Mouse (Mus musculus): ENCODE data around the gene Asb2. TPM values are rescaled to one million over a fixed set of nuclear protein-coding genes. Genes with fewer than 3 reads are reported as not detected.

Asb2 gene
- polyA plus RNA-seq, 1 experiment from 2014 or later: 22.0 TPM

DNA sequence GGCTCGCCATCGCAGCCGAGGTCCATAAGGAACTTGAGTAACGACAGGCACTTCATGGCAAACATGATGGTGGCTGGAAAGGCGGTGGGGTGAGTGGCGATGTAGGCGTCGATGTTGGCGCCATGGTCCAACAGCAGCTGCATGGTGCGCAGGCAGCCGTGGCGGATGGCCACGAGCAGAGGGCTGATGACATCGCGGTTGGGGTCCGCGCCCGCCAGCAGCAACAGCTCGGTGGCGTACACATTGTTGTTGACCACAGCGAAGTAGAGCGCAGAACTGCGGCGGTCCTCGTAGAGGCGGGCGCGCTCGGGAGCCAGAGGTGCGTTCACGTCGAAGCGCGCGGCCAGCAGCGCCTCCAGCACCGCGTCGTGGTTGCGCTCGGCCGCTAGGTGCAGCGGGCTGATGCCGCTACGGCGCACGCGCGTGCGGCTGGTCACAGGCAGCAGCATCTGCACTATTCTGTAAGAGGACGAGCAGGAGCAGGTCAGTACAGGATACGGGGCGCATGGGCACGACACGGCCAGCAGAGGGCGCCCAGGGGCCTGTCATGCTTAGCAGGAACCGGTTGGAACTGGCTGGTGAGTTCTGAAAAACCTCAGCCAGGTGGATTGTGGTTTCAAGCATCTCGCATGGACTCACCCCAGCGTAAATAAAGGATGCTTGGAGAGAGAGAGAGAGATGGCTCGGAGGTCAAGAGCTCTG, 30.5 kb downstream of the Asb2 start:
- WGBS: 11% methylated on average over 36 of the region's 60 CpGs
- H3K4me3 ChIP-seq (ENCODE audit: low read depth, low read length): peak overlapping the region; percentile 39
- no peaks in the 10 kb centered on the region for H3K36me3 ChIP-seq (ENCODE audit: control insufficient read depth, insufficient read depth, low read length)
- peak overlapping the region; percentile 65 for H3K4me2 ChIP-seq (ENCODE audit: low read depth, low read length)
- H3K9me3 ChIP-seq (ENCODE audit: control insufficient read depth, low read length): no peaks in the 10 kb centered on the region
- no peak overlapping the region for H3K27ac ChIP-seq (replicated peaks; ENCODE audit: low read depth, low read length)
- H3K9ac ChIP-seq (ENCODE audit: low read depth, low read length): peak overlapping the region; percentile 42
- peaks cover 9% of the 10 kb centered on the region; the same call in 1 of the 2 replicates for H3K27me3 ChIP-seq (replicated peaks; ENCODE audit: control insufficient read depth, insufficient read depth, low read length)
- peak; percentile 97 for ATAC-seq (ENCODE audit: low read depth)
- peak; percentile 95 for DNase-seq (ENCODE audit: low spot score)
- H3K4me1 ChIP-seq (ENCODE audit: control insufficient read depth, insufficient read depth, low read length): no peaks in the 10 kb centered on the region; the same call in 1 of the 2 replicates

- H3K36me3 ChIP-seq (ENCODE audit: control insufficient read depth, insufficient read depth, low read length): no peaks in the 10 kb centered on the region
- DNase-seq (ENCODE audit: low spot score) (no peak), ATAC-seq (ENCODE audit: low read depth) (no peak)
- no peak overlapping the region for H3K4me2 ChIP-seq (ENCODE audit: low read depth, low read length)
- H3K4me3 ChIP-seq (ENCODE audit: low read depth, low read length): no peak overlapping the region
- H3K9ac ChIP-seq (ENCODE audit: low read depth, low read length): no peak overlapping the region
- H3K9me3 ChIP-seq (ENCODE audit: control insufficient read depth, low read length): no peaks in the 10 kb centered on the region
- no peaks in the 10 kb centered on the region; the same call in 1 of the 2 replicates for H3K4me1 ChIP-seq (ENCODE audit: control insufficient read depth, insufficient read depth, low read length)
- 46% methylated on average over 3 of the region's 3 CpGs for WGBS
- H3K27me3 ChIP-seq (replicated peaks; ENCODE audit: control insufficient read depth, insufficient read depth, low read length): peaks cover 9% of the 10 kb centered on the region; the same call in 1 of the 2 replicates
- no peak overlapping the region for H3K27ac ChIP-seq (replicated peaks; ENCODE audit: low read depth, low read length)
These were observed 33.0 kb downstream of the Asb2 start for GRCm38 (mm10) chr12:103322801-103323200.

- ATAC-seq (ENCODE audit: low read depth): no peak
- H3K27ac ChIP-seq (replicated peaks; ENCODE audit: low read depth, low read length): no peak overlapping the region
- 44% methylated on average over 18 of the region's 20 CpGs for WGBS
- DNase-seq (ENCODE audit: low spot score): no peak
- H3K4me3 ChIP-seq (ENCODE audit: low read depth, low read length): no peak overlapping the region
- peaks cover 30% of the 10 kb centered on the region for H3K27me3 ChIP-seq (replicated peaks; ENCODE audit: control insufficient read depth, insufficient read depth, low read length)
- H3K9me3 ChIP-seq (ENCODE audit: control insufficient read depth, low read length): no peaks in the 10 kb centered on the region
- H3K4me1 ChIP-seq (ENCODE audit: control insufficient read depth, insufficient read depth, low read length): peaks cover 7% of the 10 kb centered on the region
- H3K36me3 ChIP-seq (ENCODE audit: control insufficient read depth, insufficient read depth, low read length): no peaks in the 10 kb centered on the region
- H3K4me2 ChIP-seq (ENCODE audit: low read depth, low read length): no peak overlapping the region
- H3K9ac ChIP-seq (ENCODE audit: low read depth, low read length): no peak overlapping the region
These were observed 39.8 kb downstream of the Asb2 start for GRCm38 (mm10) chr12:103315831-103316545.

- H3K27me3 ChIP-seq (replicated peaks; ENCODE audit: control insufficient read depth, insufficient read depth, low read length): peaks cover 30% of the 10 kb centered on the region
- peaks cover 7% of the 10 kb centered on the region for H3K4me1 ChIP-seq (ENCODE audit: control insufficient read depth, insufficient read depth, low read length)
- H3K4me3 ChIP-seq (ENCODE audit: low read depth, low read length): peak overlapping the region; percentile 18
- H3K27ac ChIP-seq (replicated peaks; ENCODE audit: low read depth, low read length): no peak overlapping the region
- H3K36me3 ChIP-seq (ENCODE audit: control insufficient read depth, insufficient read depth, low read length): no peaks in the 10 kb centered on the region
- H3K9me3 ChIP-seq (ENCODE audit: control insufficient read depth, low read length): no peaks in the 10 kb centered on the region
- 2% methylated on average over 24 of the region's 25 CpGs for WGBS
- H3K9ac ChIP-seq (ENCODE audit: low read depth, low read length): 0 out of 2 replicates have a peak overlapping the region, but pooled peaks have one; percentile 30
- peak overlapping the region; percentile 51 for H3K4me2 ChIP-seq (ENCODE audit: low read depth, low read length)
- DNase-seq (ENCODE audit: low spot score) (peak; percentile 14), ATAC-seq (ENCODE audit: low read depth) (peak; percentile 61)
These were observed 41.0 kb downstream of the Asb2 start for GRCm38 (mm10) chr12:103314640-103315361.

- ATAC-seq (ENCODE audit: low read depth): no peak; the same call in 1 of the 2 replicates
- DNase-seq (ENCODE audit: low spot score): no peak
- no peak overlapping the region for H3K4me3 ChIP-seq (ENCODE audit: low read depth, low read length)
- H3K27me3 ChIP-seq (replicated peaks; ENCODE audit: control insufficient read depth, insufficient read depth, low read length): peaks cover 30% of the 10 kb centered on the region
- no peaks in the 10 kb centered on the region for H3K9me3 ChIP-seq (ENCODE audit: control insufficient read depth, low read length)
- 64% methylated on average over 21 of the region's 21 CpGs for WGBS
- no peaks in the 10 kb centered on the region for H3K36me3 ChIP-seq (ENCODE audit: control insufficient read depth, insufficient read depth, low read length)
- no peak overlapping the region for H3K27ac ChIP-seq (replicated peaks; ENCODE audit: low read depth, low read length)
- H3K4me1 ChIP-seq (ENCODE audit: control insufficient read depth, insufficient read depth, low read length): peaks cover 7% of the 10 kb centered on the region
- H3K4me2 ChIP-seq (ENCODE audit: low read depth, low read length): peak overlapping the region; percentile 51; the same call in 1 of the 2 replicates
- no peak overlapping the region for H3K9ac ChIP-seq (ENCODE audit: low read depth, low read length)
These were observed 41.7 kb downstream of the Asb2 start for GRCm38 (mm10) chr12:103313871-103314639.

GRCm38 (mm10) chr12:103313274-103313673, 42.5 kb downstream of the Asb2 start:
- Histone ChIP-seq H3K4me1 (ENCODE audit: control insufficient read depth, insufficient read depth, low read length) (peaks cover 7% of the 10 kb centered on the region), H3K27me3 (replicated peaks; ENCODE audit: control insufficient read depth, insufficient read depth, low read length) (peaks cover 30% of the 10 kb centered on the region), H3K4me3 (ENCODE audit: low read depth, low read length) (no peak overlapping the region), H3K9me3 (ENCODE audit: control insufficient read depth, low read length) (no peaks in the 10 kb centered on the region), H3K9ac (ENCODE audit: low read depth, low read length) (no peak overlapping the region), H3K4me2 (ENCODE audit: low read depth, low read length) (no peak overlapping the region), H3K27ac (replicated peaks; ENCODE audit: low read depth, low read length) (no peak overlapping the region), H3K36me3 (ENCODE audit: control insufficient read depth, insufficient read depth, low read length) (no peaks in the 10 kb centered on the region)
- ATAC-seq (ENCODE audit: low read depth) (no peak), DNase-seq (ENCODE audit: low spot score) (no peak)
- 76% methylated on average over 6 of the region's 6 CpGs for WGBS

DNA sequence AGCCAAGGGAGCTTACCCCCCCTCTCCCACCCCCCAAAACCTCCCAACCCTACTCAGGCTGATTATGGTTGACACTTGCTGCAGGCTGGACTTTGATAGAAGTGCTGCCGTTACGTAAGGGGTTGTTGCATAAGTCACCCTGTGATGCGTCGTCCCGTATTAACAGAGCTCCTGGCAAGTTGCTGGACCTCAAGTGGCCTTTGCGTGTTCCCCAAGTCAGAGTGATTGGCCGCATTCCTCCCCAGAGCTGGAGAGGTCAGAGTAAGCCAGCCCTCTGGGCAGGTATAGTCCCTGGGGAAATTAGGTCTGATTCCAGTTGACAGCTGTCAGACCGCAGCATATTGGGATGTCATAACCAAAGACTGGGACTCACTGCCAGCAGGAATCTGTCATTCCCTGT, 43.9 kb downstream of the Asb2 start:
- Histone ChIP-seq H3K4me3 (ENCODE audit: low read depth, low read length) (no peak overlapping the region), H3K4me1 (ENCODE audit: control insufficient read depth, insufficient read depth, low read length) (peaks cover 7% of the 10 kb centered on the region), H3K36me3 (ENCODE audit: control insufficient read depth, insufficient read depth, low read length) (no peaks in the 10 kb centered on the region), H3K9me3 (ENCODE audit: control insufficient read depth, low read length) (no peaks in the 10 kb centered on the region), H3K4me2 (ENCODE audit: low read depth, low read length) (no peak overlapping the region), H3K27me3 (replicated peaks; ENCODE audit: control insufficient read depth, insufficient read depth, low read length) (peaks cover 30% of the 10 kb centered on the region), H3K9ac (ENCODE audit: low read depth, low read length) (no peak overlapping the region), H3K27ac (replicated peaks; ENCODE audit: low read depth, low read length) (no peak overlapping the region)
- WGBS: 67% methylated on average over 8 of the region's 8 CpGs
- no peak for DNase-seq (ENCODE audit: low spot score)
- ATAC-seq (ENCODE audit: low read depth): no peak

DNA sequence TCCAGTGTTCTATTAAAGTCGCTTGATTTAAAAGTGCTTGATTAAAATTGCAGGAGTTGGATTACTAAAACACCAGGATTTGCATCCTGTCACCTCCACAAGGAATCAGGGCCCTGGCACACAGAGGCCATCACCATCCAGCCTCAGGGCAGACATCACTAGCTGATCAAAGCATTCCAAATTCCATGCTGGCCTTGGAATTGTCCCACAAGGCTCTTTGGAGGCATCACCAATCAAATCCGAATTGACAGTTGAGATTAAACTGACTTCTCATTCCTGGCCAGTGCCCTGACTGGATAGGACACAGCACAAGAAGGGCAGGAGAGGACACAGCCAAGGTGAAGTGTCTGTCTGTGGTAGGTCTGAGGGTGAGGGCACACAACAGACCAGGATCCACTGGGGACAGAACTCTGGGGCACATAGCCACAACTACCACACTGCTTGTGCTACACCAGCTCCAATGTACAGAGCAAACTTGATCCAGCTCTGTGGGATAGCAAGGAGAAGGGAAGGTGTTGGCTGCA, 45.0 kb downstream of the Asb2 start, which contains the start of gene Fam181a:
TSS of gene Fam181a (plus strand) at position 232 of the 524 bp plus-strand sequence.
- Histone ChIP-seq H3K36me3 (ENCODE audit: control insufficient read depth, insufficient read depth, low read length) (no peaks in the 10 kb centered on the region), H3K4me1 (ENCODE audit: control insufficient read depth, insufficient read depth, low read length) (peaks cover 7% of the 10 kb centered on the region), H3K4me3 (ENCODE audit: low read depth, low read length) (no peak within 1 kb of the TSS), H3K9ac (ENCODE audit: low read depth, low read length) (no peak within 1 kb of the TSS), H3K4me2 (ENCODE audit: low read depth, low read length) (no peak within 1 kb of the TSS), H3K27me3 (replicated peaks; ENCODE audit: control insufficient read depth, insufficient read depth, low read length) (peaks cover 24% of the 10 kb centered on the region), H3K27ac (replicated peaks; ENCODE audit: low read depth, low read length) (no peak within 1 kb of the TSS), H3K9me3 (ENCODE audit: control insufficient read depth, low read length) (no peaks in the 10 kb centered on the region)
- DNase-seq (ENCODE audit: low spot score) (no peak), ATAC-seq (ENCODE audit: low read depth) (no peak)
- 54% methylated on average over 2 of the region's 2 CpGs for WGBS
